Mouse (Mus musculus) heart, embryonic 11.5 days (tissue): ENCODE measurements around the gene Olfr617. TPM values are rescaled to one million over a fixed set of nuclear protein-coding genes. Genes with fewer than 3 reads are reported as not detected.

ENCODE experiments used
- microRNA-seq: library from miRNA; unstranded; fragments of <30 nt; microRNA quantifications from one replicate; pipeline ENCODE4, GENCODE M21; 2016; ENCODE audit warnings: borderline number of aligned reads
- polyA plus RNA-seq: library from polyadenylated mRNA; unstranded; fragments of >200 nt; fragmentation: Nextera tagmentation; extraction: Ambion mirVana; gene quantifications from 2 replicates; pipeline ENCODE4 v1.2.1, GENCODE M21; 2014

Olfr617 gene
- polyA plus RNA-seq, 1 experiment from 2014 or later = not detected

Small RNA genes lying within 50 kb of the gene (microRNA-seq; reads per million reads assigned to microRNA genes)
- not detected for gene Gm26506

Other genes with a start within 250 kb of the Olfr617 start
- not detected in 2 replicates for gene Olfr598, start 249.5 kb upstream of the Olfr617 start, polyA plus RNA-seq
- gene Olfr599, start 237.1 kb upstream of the Olfr617 start, polyA plus RNA-seq = not detected in 2 replicates
- gene Olfr600, start 223.4 kb upstream of the Olfr617 start, polyA plus RNA-seq = not detected in 2 replicates
- not detected in 2 replicates for gene Olfr601, start 210.4 kb upstream of the Olfr617 start, polyA plus RNA-seq
- gene Olfr603, start 186.9 kb upstream of the Olfr617 start, polyA plus RNA-seq = not detected in 2 replicates
- not detected in 2 replicates for gene Usp17lc, start 158.0 kb upstream of the Olfr617 start, polyA plus RNA-seq
- gene Olfr605, start 127.6 kb upstream of the Olfr617 start, polyA plus RNA-seq = not detected in 2 replicates
- not detected in 2 replicates for gene Olfr606, start 124.0 kb upstream of the Olfr617 start, polyA plus RNA-seq
- gene Olfr607, start 108.9 kb upstream of the Olfr617 start, polyA plus RNA-seq = not detected in 2 replicates
- not detected in 2 replicates for gene Olfr608, start 103.2 kb upstream of the Olfr617 start, polyA plus RNA-seq
- not detected in 2 replicates for gene Olfr609, start 75.0 kb upstream of the Olfr617 start, polyA plus RNA-seq
- gene Olfr610, start 60.9 kb upstream of the Olfr617 start, polyA plus RNA-seq = not detected in 2 replicates
- gene Olfr611, start 52.2 kb upstream of the Olfr617 start, polyA plus RNA-seq = not detected in 2 replicates
- not detected in 2 replicates for gene Olfr612, start 30.3 kb upstream of the Olfr617 start, polyA plus RNA-seq
- not detected in 2 replicates for gene Olfr613, start 25.0 kb upstream of the Olfr617 start, polyA plus RNA-seq
- gene Olfr615, start 17.0 kb upstream of the Olfr617 start, polyA plus RNA-seq = not detected in 2 replicates
- not detected in 2 replicates for gene Olfr616, start 3.9 kb upstream of the Olfr617 start, polyA plus RNA-seq
- not detected in 2 replicates for gene Olfr618, start 17.0 kb downstream of the Olfr617 start, polyA plus RNA-seq
- gene Olfr619, start 27.5 kb downstream of the Olfr617 start, polyA plus RNA-seq = not detected in 2 replicates
- not detected in 2 replicates for gene Olfr620, start 39.5 kb downstream of the Olfr617 start, polyA plus RNA-seq
- not detected in 2 replicates for gene Olfr622, start 69.6 kb downstream of the Olfr617 start, polyA plus RNA-seq
- not detected in 2 replicates for gene Olfr623, start 90.6 kb downstream of the Olfr617 start, polyA plus RNA-seq
- gene Olfr624, start 98.1 kb downstream of the Olfr617 start, polyA plus RNA-seq = 0.03 TPM in 1 of 2 replicates, not detected in the other
- gene Olfr625-ps1, start 109.7 kb downstream of the Olfr617 start, polyA plus RNA-seq = not detected in 2 replicates
- gene Olfr243, start 141.6 kb downstream of the Olfr617 start, polyA plus RNA-seq = not detected in 2 replicates
- gene Olfr628, start 157.3 kb downstream of the Olfr617 start, polyA plus RNA-seq = not detected in 2 replicates
- not detected in 2 replicates for gene Olfr629, start 171.9 kb downstream of the Olfr617 start, polyA plus RNA-seq
- 0.07 TPM in 1 of 2 replicates, not detected in the other for gene Olfr630, start 184.3 kb downstream of the Olfr617 start, polyA plus RNA-seq
- not detected in 2 replicates for gene Olfr69, start 198.5 kb downstream of the Olfr617 start, polyA plus RNA-seq
- gene Olfr68, start 206.6 kb downstream of the Olfr617 start, polyA plus RNA-seq = not detected in 2 replicates
- 0.08 TPM in 1 of 2 replicates, not detected in the other for gene Olfr67, start 218.8 kb downstream of the Olfr617 start, polyA plus RNA-seq
- 2,483 and 3,067 TPM in 2 replicates for gene Hbb-bt, start 240.9 kb downstream of the Olfr617 start, polyA plus RNA-seq